Mouse (Mus musculus) liver, postnatal 0 days (tissue): ENCODE measurements around the gene Stx4a. TPM values are rescaled to one million over a fixed set of nuclear protein-coding genes. Genes with fewer than 3 reads are reported as not detected.

ENCODE experiments used
- ATAC-seq: fragments of 200-750 bp; cut with Nextera tagmentation; 2 replicates; pipeline ENCODE4 v1.8.0; 2017; ENCODE audit warnings: mild to moderate bottlenecking, moderate library complexity
- DNase-seq: peaks from one replicate; pipeline ENCODE4 v3.0.0-alpha.2; 2016
- H3K27ac ChIP-seq: fragments of 300-500 bp; sonication (generic); 2 replicates; pipeline ENCODE4 v1.5.1; 2014; ENCODE audit warnings: antibody characterized with exemption, moderate library complexity, mild to moderate bottlenecking, low read depth
- H3K27me3 ChIP-seq: fragments of 300-500 bp; sonication (generic); 2 replicates; pipeline ENCODE4 v1.6.1; 2014; ENCODE audit warnings: low read length, control low read depth, mixed read lengths; ENCODE audit not compliant: insufficient read depth
- H3K36me3 ChIP-seq: fragments of 300-500 bp; sonication (generic); replicated peaks from 2 replicates; pipeline ENCODE4 v1.6.1; 2014; ENCODE audit warnings: mild to moderate bottlenecking, control low read depth, low read length, moderate library complexity, mixed read lengths; ENCODE audit not compliant: insufficient read depth
- H3K4me1 ChIP-seq: fragments of 300-500 bp; sonication (generic); 2 replicates; pipeline ENCODE4 v1.6.1; 2014; ENCODE audit warnings: antibody characterized with exemption, mild to moderate bottlenecking, control low read depth; ENCODE audit not compliant: insufficient read depth
- H3K4me2 ChIP-seq: fragments of 300-500 bp; sonication (generic); 2 replicates; pipeline ENCODE4 v1.6.1; 2014; ENCODE audit warnings: low read depth, mild to moderate bottlenecking, low read length, moderate library complexity, mixed read lengths
- H3K4me3 ChIP-seq: fragments of 300-500 bp; sonication (generic); 2 replicates; pipeline ENCODE4 v1.5.1; 2014; ENCODE audit warnings: low read depth, low read length
- H3K9ac ChIP-seq: fragments of 300-500 bp; sonication (generic); replicated peaks from 2 replicates; pipeline ENCODE4 v1.6.1; 2014; ENCODE audit warnings: mild to moderate bottlenecking, moderate library complexity
- H3K9me3 ChIP-seq: fragments of 300-500 bp; sonication (generic); 2 replicates; pipeline ENCODE4 v1.6.1; 2016; ENCODE audit warnings: mild to moderate bottlenecking, control low read depth, low read length, mixed read lengths
- CTCF ChIP-seq: sonication (generic); IDR thresholded peaks from 2 replicates; pipeline ENCODE4 v1.5.1; 2016; ENCODE audit warnings: antibody characterized with exemption, low read depth
- EP300 ChIP-seq: IDR thresholded peaks from 2 replicates; pipeline ENCODE4 v1.6.1; 2016; ENCODE audit warnings: antibody characterized with exemption, low read depth, mild to moderate bottlenecking
- WGBS: fragments of 180-500 bp; shearing (Covaris S2); extraction: QIAGEN DNeasy Blood & Tissue Kit; methylation state at CpG from one replicate; pipeline ENCODE4 v1.1.7; 2014; ENCODE audit not compliant: insufficient replicate concordance; 5-methylcytosine and 5-hydroxymethylcytosine counted together
- polyA plus RNA-seq: library from polyadenylated mRNA; unstranded; fragments of >200 nt; fragmentation: Nextera tagmentation; extraction: Ambion mirVana; gene quantifications from 2 replicates; pipeline ENCODE4 v1.2.1, GENCODE M21; 2015

The Stx4a gene
- polyA plus RNA-seq, 1 experiment from 2014 or later: 17.5 TPM

GRCm38 (mm10) chr7:127898179-127898956 lies 74.3 kb downstream of the Stx4a start:
- Histone ChIP-seq H3K4me2 (peak overlapping the region; percentile 22; the same call in 1 of the 2 replicates), H3K4me3 (no peak overlapping the region), H3K4me1 (peaks cover 29% of the 10 kb centered on the region), H3K36me3 (no peaks in the 10 kb centered on the region), H3K9me3 (no peaks in the 10 kb centered on the region), H3K27ac (peak overlapping the region; percentile 37; the same call in 1 of the 2 replicates), H3K27me3 (no peaks in the 10 kb centered on the region), H3K9ac (no peak overlapping the region)
- WGBS: 35% methylated on average over 10 of the region's 10 CpGs
- DNase-seq: peak; percentile 49
- TF ChIP-seq CTCF (no peak), EP300 (no peak)
- no peak for ATAC-seq

Other genes starting within 250 kb of the Stx4a start
- gene Ccdc189, start 235.7 kb upstream of the Stx4a start, polyA plus RNA-seq: 4.4 and 4.7 TPM in 2 replicates
- 10.3 and 12.4 TPM in 2 replicates for gene Rnf40, start 235.5 kb upstream of the Stx4a start, polyA plus RNA-seq
- gene Zfp629, start 208.5 kb upstream of the Stx4a start, polyA plus RNA-seq: 1.8 and 2.0 TPM in 2 replicates
- gene Bcl7c, start 115.4 kb upstream of the Stx4a start, polyA plus RNA-seq: 20.1 and 26.5 TPM in 2 replicates
- 7.9 and 10.0 TPM in 2 replicates for gene Ctf1, start 111.6 kb upstream of the Stx4a start, polyA plus RNA-seq
- not detected in 2 replicates for gene Ctf2, start 92.1 kb upstream of the Stx4a start, polyA plus RNA-seq
- 1.6 and 1.9 TPM in 2 replicates for gene Fbxl19, start 79.8 kb upstream of the Stx4a start, polyA plus RNA-seq
- 19.2 and 21.1 TPM in 2 replicates for gene Orai3, start 54.5 kb upstream of the Stx4a start, polyA plus RNA-seq
- gene Setd1a, start 47.6 kb upstream of the Stx4a start, polyA plus RNA-seq: 5.5 and 7.3 TPM in 2 replicates
- 0.26 TPM in 1 of 2 replicates, not detected in the other for gene Gm49388, start 38.7 kb upstream of the Stx4a start, polyA plus RNA-seq
- gene Hsd3b7, start 23.7 kb upstream of the Stx4a start, polyA plus RNA-seq: 218 and 224 TPM in 2 replicates
- gene Stx1b, start 255 bp downstream of the Stx4a start, polyA plus RNA-seq: 0.18 and 0.48 TPM in 2 replicates
- 2.7 and 2.8 TPM in 2 replicates for gene Zfp646, start 51.9 kb downstream of the Stx4a start, polyA plus RNA-seq
- gene Zfp668, start 52.5 kb downstream of the Stx4a start, polyA plus RNA-seq: 3.7 and 4.5 TPM in 2 replicates
- 0.39 and 0.43 TPM in 2 replicates for gene Prss53, start 66.7 kb downstream of the Stx4a start, polyA plus RNA-seq
- gene Gm21974, start 71.2 kb downstream of the Stx4a start, polyA plus RNA-seq: not detected in 2 replicates
- 513 and 556 TPM in 2 replicates for gene Vkorc1, start 71.3 kb downstream of the Stx4a start, polyA plus RNA-seq
- 30.5 and 32.5 TPM in 2 replicates for gene Bckdk, start 79.8 kb downstream of the Stx4a start, polyA plus RNA-seq
- gene Kat8, start 88.2 kb downstream of the Stx4a start, polyA plus RNA-seq: 12.5 and 13.2 TPM in 2 replicates
- gene Prss8, start 105.8 kb downstream of the Stx4a start, polyA plus RNA-seq: 13.7 and 15.2 TPM in 2 replicates
- 3.3 and 4.5 TPM in 2 replicates for gene Prss36, start 122.4 kb downstream of the Stx4a start, polyA plus RNA-seq
- 94.5 and 99.2 TPM in 2 replicates for gene Fus, start 143.2 kb downstream of the Stx4a start, polyA plus RNA-seq
- gene Pycard, start 169.6 kb downstream of the Stx4a start, polyA plus RNA-seq: 25.8 TPM in 2 replicates
- gene Trim72, start 179.7 kb downstream of the Stx4a start, polyA plus RNA-seq: 0.12 TPM in 1 of 2 replicates, not detected in the other
- 5.1 and 6.1 TPM in 2 replicates for gene Itgam, start 238.3 kb downstream of the Stx4a start, polyA plus RNA-seq
- gene Gm49368, start 238.4 kb downstream of the Stx4a start, polyA plus RNA-seq: 0.51 TPM in 1 of 2 replicates, not detected in the other